8 mouse cellular contexts compared by ENCODE assay signal in genomic region chr19:44284025-44284695, GRCm38 (mm10). TPM values are rescaled to one million over a fixed set of nuclear protein-coding genes. Genes with fewer than 3 reads are reported as not detected.
DNase-seq lines count a peak whose midpoint lies in the region; ATAC-seq and TF ChIP-seq lines count a peak whose summit lies in the region.

No protein-coding gene starts in this region.

- DNase-seq in NIH3T3 (ENCODE audit: low read depth): peak; percentile 95
- peak; percentile 95 for DNase-seq in cerebellum, adult 9-11 months
- peak; percentile 89 to 91 for DNase-seq in frontal cortex, adult 2 months (ENCODE audit: extremely low spot score in 1 of 2, low spot score in 1 of 2)
- peak; percentile 98 for DNase-seq in hindbrain, embryonic 11.5 days (ENCODE audit: low spot score)
- peak; percentile 89 to 91 for DNase-seq in layer of hippocampus, postnatal 10 days (ENCODE audit: low spot score in 2 of 2)
- peak; percentile 98 for DNase-seq in lung, postnatal 0 days (ENCODE audit: low spot score)
- peak; percentile 71 for DNase-seq in ovary, postnatal 10 days (ENCODE audit: low spot score)
- DNase-seq in thymus, postnatal 0 days (ENCODE audit: low spot score): peak; percentile 97

- H3K27me3 ChIP-seq in hindbrain, embryonic 11.5 days (ENCODE audit: control insufficient read depth, insufficient read depth, low read length): no peaks in the 10 kb centered on the region
- no peaks in the 10 kb centered on the region for H3K27me3 ChIP-seq in lung, postnatal 0 days (replicated peaks; ENCODE audit: insufficient read depth, low read length)

- no peak; the same call in 1 of the 2 replicates for TF ChIP-seq EP300 in lung, postnatal 0 days (IDR thresholded peaks at IDR 0.05)

- no peaks in the 10 kb centered on the region for H3K9me3 ChIP-seq in hindbrain, embryonic 11.5 days (ENCODE audit: control insufficient read depth, low read length)
- no peaks in the 10 kb centered on the region for H3K9me3 ChIP-seq in lung, postnatal 0 days (ENCODE audit: low read length)

- H3K4me2 ChIP-seq in hindbrain, embryonic 11.5 days (replicated peaks; ENCODE audit: low read depth, low read length): peak overlapping the region; percentile 74
- peak overlapping the region; percentile 82 for H3K4me2 ChIP-seq in lung, postnatal 0 days (replicated peaks; ENCODE audit: low read depth, low read length)

- ATAC-seq in hindbrain, embryonic 11.5 days (ENCODE audit: low FRiP score): peak; percentile 100
- ATAC-seq in lung, postnatal 0 days: peak; percentile 94

- H3K4me1 ChIP-seq in hindbrain, embryonic 11.5 days (replicated peaks; ENCODE audit: control insufficient read depth, insufficient read depth, low read length): peaks cover 14% of the 10 kb centered on the region
- peaks cover 46% of the 10 kb centered on the region for H3K4me1 ChIP-seq in lung, postnatal 0 days (ENCODE audit: insufficient read depth, low read depth, low read length)

- peak overlapping the region; percentile 93 for H3K27ac ChIP-seq in hindbrain, embryonic 11.5 days (ENCODE audit: low read depth, low read length)
- peak overlapping the region; percentile 97 for H3K27ac ChIP-seq in lung, postnatal 0 days (ENCODE audit: low read length)

- WGBS in hindbrain, embryonic 11.5 days: under 1% methylated on average over 38 of the region's 38 CpGs
- WGBS in lung, postnatal 0 days: under 1% methylated on average over 37 of the region's 38 CpGs

- peak overlapping the region; percentile 42 for H3K4me3 ChIP-seq in hindbrain, embryonic 11.5 days (ENCODE audit: low read depth, low read length)
- peak overlapping the region; percentile 31 for H3K4me3 ChIP-seq in lung, postnatal 0 days (ENCODE audit: low read depth, low read length)

- H3K9ac ChIP-seq in hindbrain, embryonic 11.5 days (ENCODE audit: low read depth, low read length): peak overlapping the region; percentile 64
- H3K9ac ChIP-seq in lung, postnatal 0 days (replicated peaks; ENCODE audit: low read depth): peak overlapping the region; percentile 50; the same call in 1 of the 2 replicates

- TF ChIP-seq CTCF in lung, postnatal 0 days (IDR thresholded peaks at IDR 0.05): no peak

- H3K36me3 ChIP-seq in hindbrain, embryonic 11.5 days (ENCODE audit: control insufficient read depth, insufficient read depth, low read length): no peaks in the 10 kb centered on the region
- no peaks in the 10 kb centered on the region for H3K36me3 ChIP-seq in lung, postnatal 0 days (ENCODE audit: insufficient read depth, low read length)

RNA-seq across cellular contexts. Expression of gene Scd2, which starts 9.3 kb away (rescaled TPM):
- 626 and 656 TPM in 2 replicates for polyA plus RNA-seq in frontal cortex, adult 2 months (2012; rRNA removed)
- 314 and 349 TPM in 2 replicates for polyA plus RNA-seq in hindbrain, embryonic 11.5 days (2014; fragmentation: Nextera tagmentation; extraction: Ambion mirVana)
- total RNA-seq in layer of hippocampus, postnatal 10 days (2021): 100 to 1,000 TPM; 715 to 736 TPM
- polyA plus RNA-seq in lung, postnatal 0 days (2015; fragmentation: Nextera tagmentation; extraction: Ambion mirVana): 99.3 and 118 TPM in 2 replicates
- polyA plus RNA-seq in thymus, postnatal 0 days (2015; fragmentation: Nextera tagmentation; extraction: Ambion mirVana): 68.8 and 69.7 TPM in 2 replicates

RNA-seq across cellular contexts. Expression of gene Scd4, which starts 48.7 kb away (rescaled TPM):
- 0.27 and 0.30 TPM in 2 replicates for polyA plus RNA-seq in frontal cortex, adult 2 months (2012; rRNA removed)
- polyA plus RNA-seq in hindbrain, embryonic 11.5 days (2014; fragmentation: Nextera tagmentation; extraction: Ambion mirVana): 0.06 TPM in 1 of 2 replicates, not detected in the other
- 1 to 10 TPM; 1.5 to 2.8 TPM for total RNA-seq in layer of hippocampus, postnatal 10 days (2021)
- polyA plus RNA-seq in lung, postnatal 0 days (2015; fragmentation: Nextera tagmentation; extraction: Ambion mirVana): 0.53 and 0.60 TPM in 2 replicates
- polyA plus RNA-seq in thymus, postnatal 0 days (2015; fragmentation: Nextera tagmentation; extraction: Ambion mirVana): 0.18 TPM in 2 replicates

Comparison
In these comparisons a context has a peak if more than half of its experiments do, and no peak if none do; other contexts are left out.
1. Peak in every context shown above with its lines: DNase-seq, ATAC-seq, H3K4me3 ChIP-seq and H3K27ac ChIP-seq.